Mouse (Mus musculus): ENCODE data around the gene Mtif3. TPM values are rescaled to one million over a fixed set of nuclear protein-coding genes. Genes with fewer than 3 reads are reported as not detected.

Gene Mtif3
- polyA plus RNA-seq, 1 experiment from 2014 or later, result 28.5 TPM

DNA sequence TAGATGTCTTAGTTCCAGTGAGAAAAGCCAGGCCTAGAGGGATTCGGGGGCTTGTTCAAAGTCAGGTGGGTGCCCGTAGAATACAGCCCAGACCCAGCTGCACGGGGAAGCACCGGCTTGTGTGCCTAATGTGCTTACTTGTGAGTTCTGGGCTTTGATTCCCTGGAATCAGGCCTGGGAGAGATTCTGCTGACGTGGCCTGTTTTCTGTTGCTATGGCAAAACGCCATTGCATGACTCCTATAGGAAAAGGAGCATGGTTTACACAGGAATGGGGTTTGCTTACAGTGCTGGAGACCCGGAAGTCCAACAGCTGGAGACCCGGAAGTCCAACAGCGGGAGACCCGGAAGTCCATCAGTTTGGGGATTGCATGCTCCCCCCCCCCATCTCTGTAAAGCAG is 24.0 kb upstream of the Mtif3 start:
- Histone ChIP-seq H3K4me3 (replicated peaks; ENCODE audit: low read length) (no peak overlapping the region), H3K4me1 (replicated peaks; ENCODE audit: control insufficient read depth, insufficient read depth, low read length) (0 out of 2 replicates have a peak, but pooled peaks cover 9% of the 10 kb centered on the region), H3K4me2 (replicated peaks) (no peak overlapping the region), H3K27me3 (ENCODE audit: control insufficient read depth, insufficient read depth, low read length) (0 out of 2 replicates have a peak, but pooled peaks cover under 1% of the 10 kb centered on the region), H3K9ac (no peak overlapping the region), H3K9me3 (ENCODE audit: control insufficient read depth, low read length) (no peaks in the 10 kb centered on the region), H3K36me3 (replicated peaks; ENCODE audit: control insufficient read depth, insufficient read depth) (no peaks in the 10 kb centered on the region), H3K27ac (no peak overlapping the region)
- ATAC-seq (ENCODE audit: low FRiP score) (no peak), DNase-seq (ENCODE audit: low spot score) (no peak)
- 76% methylated on average over 10 of the region's 10 CpGs for WGBS

DNA sequence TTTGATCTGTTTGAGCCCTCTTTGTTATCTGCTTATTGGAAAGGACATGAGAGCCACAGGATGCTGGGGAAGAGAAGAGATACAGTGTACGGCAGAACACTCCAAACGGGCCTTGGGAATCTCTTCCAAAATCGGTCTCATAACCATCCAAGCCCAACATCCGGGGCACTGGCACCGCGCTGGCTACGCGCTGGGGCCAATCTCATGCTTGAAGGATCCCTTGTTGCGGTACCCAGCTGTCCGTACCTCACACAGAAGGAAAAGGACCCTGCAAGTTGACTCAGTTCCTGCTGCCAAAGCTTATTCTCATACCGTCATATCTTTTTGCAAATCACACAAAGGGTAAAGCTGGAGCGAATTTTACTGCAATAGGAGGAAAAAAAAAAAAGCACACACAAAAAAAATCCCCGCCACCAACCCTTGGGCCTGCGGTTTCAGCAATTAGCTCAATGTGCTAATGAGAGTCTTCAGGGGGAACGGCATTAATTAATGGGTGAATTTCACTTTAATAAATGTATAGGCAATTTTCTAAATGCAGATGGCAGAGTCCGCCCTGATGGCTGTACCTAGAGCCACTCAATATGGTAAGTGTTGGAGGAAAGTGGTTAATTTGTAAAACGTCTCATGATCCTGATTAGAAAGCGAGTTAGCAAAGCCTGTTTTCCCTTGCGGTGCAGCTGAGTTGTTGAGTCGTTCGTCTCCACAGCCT is 22.3 kb upstream of the Mtif3 start:
- Histone ChIP-seq H3K4me1 (replicated peaks; ENCODE audit: control insufficient read depth, insufficient read depth, low read length) (0 out of 2 replicates have a peak, but pooled peaks cover 9% of the 10 kb centered on the region), H3K9ac (no peak overlapping the region), H3K27me3 (ENCODE audit: control insufficient read depth, insufficient read depth, low read length) (peaks cover 5% of the 10 kb centered on the region; the same call in 1 of the 2 replicates), H3K36me3 (replicated peaks; ENCODE audit: control insufficient read depth, insufficient read depth) (no peaks in the 10 kb centered on the region), H3K9me3 (ENCODE audit: control insufficient read depth, low read length) (no peaks in the 10 kb centered on the region), H3K4me2 (replicated peaks) (peak overlapping the region; percentile 21), H3K4me3 (replicated peaks; ENCODE audit: low read length) (no peak overlapping the region), H3K27ac (no peak overlapping the region)
- 57% methylated on average over 21 of the region's 21 CpGs for WGBS
- DNase-seq (ENCODE audit: low spot score) (no peak), ATAC-seq (ENCODE audit: low FRiP score) (no peak)

DNA sequence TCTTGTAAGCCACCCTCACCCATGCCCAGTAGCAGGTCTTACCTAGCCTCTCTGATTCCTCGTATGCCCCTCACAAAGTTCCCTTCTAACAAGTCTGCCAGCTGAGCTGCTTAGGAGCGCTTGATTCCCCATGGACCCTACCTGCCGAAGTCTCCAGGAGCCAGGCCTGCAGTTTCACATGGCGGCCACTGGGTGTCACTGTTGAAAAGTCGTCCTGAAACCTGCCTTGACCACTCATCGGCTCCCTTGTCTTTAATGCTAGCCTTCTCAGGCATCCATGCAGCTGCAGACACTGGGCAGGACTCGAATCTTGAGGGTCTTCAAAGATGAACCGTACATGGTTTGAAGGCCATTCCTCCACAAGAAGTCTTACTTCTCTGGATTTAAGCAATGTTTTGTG is 19.6 kb upstream of the Mtif3 start:
- Histone ChIP-seq H3K4me3 (replicated peaks; ENCODE audit: low read length) (no peak overlapping the region), H3K4me1 (replicated peaks; ENCODE audit: control insufficient read depth, insufficient read depth, low read length) (0 out of 2 replicates have a peak, but pooled peaks cover 9% of the 10 kb centered on the region), H3K9me3 (ENCODE audit: control insufficient read depth, low read length) (no peaks in the 10 kb centered on the region), H3K36me3 (replicated peaks; ENCODE audit: control insufficient read depth, insufficient read depth) (no peaks in the 10 kb centered on the region), H3K27me3 (ENCODE audit: control insufficient read depth, insufficient read depth, low read length) (peaks cover 5% of the 10 kb centered on the region; the same call in 1 of the 2 replicates), H3K4me2 (replicated peaks) (no peak overlapping the region), H3K9ac (no peak overlapping the region), H3K27ac (no peak overlapping the region)
- DNase-seq (ENCODE audit: low spot score), result peak; percentile 73
- ATAC-seq (ENCODE audit: low FRiP score), result no peak
- 8% methylated on average over 8 of the region's 8 CpGs for WGBS

DNA sequence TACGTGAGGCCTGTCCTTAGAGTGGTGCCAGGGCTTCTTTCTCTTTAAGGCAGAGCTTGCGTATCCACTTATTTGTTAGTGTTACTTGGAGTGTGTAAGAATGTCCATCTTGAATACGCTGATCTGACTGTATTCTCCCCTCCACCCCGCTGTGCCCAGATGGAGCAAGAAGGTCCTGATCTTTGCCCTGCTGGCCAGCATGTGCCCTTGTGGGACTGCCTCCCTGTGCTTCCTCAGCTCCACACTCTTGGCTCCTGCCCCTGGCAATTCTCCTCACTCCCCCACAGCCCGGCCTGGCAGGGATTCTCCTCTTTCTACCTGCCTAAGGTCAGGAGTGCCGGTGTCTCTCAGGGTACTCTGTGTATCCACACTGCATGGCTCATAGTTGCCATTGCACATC is 17.8 kb upstream of the Mtif3 start:
- no peak overlapping the region for H3K27ac ChIP-seq
- DNase-seq (ENCODE audit: low spot score) (no peak), ATAC-seq (ENCODE audit: low FRiP score) (no peak)
- H3K27me3 ChIP-seq (ENCODE audit: control insufficient read depth, insufficient read depth, low read length), result peaks cover 5% of the 10 kb centered on the region; the same call in 1 of the 2 replicates
- no peak overlapping the region for H3K9ac ChIP-seq
- no peak overlapping the region for H3K4me3 ChIP-seq (replicated peaks; ENCODE audit: low read length)
- no peaks in the 10 kb centered on the region for H3K36me3 ChIP-seq (replicated peaks; ENCODE audit: control insufficient read depth, insufficient read depth)
- H3K4me1 ChIP-seq (replicated peaks; ENCODE audit: control insufficient read depth, insufficient read depth, low read length), result 0 out of 2 replicates have a peak, but pooled peaks cover 6% of the 10 kb centered on the region
- WGBS, result 81% methylated on average over 6 of the region's 6 CpGs
- H3K4me2 ChIP-seq (replicated peaks), result no peak overlapping the region
- H3K9me3 ChIP-seq (ENCODE audit: control insufficient read depth, low read length), result no peaks in the 10 kb centered on the region

DNA sequence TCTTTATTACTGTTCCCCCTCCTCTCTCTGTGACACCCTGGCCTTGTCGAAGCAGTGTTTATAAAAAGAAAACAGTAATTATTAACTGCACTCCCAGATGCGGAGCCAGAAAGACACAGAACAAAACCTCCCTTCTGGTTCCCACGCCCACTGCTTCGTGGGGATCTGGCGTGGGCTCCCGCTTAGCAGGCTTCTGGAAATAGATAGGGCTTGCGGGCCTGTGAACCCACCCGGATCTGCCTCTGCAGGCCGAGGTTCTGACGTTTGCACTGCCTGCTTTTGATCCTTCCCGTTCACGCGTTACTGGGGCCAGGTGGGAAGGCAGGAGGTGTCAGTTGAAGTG is 11.2 kb upstream of the Mtif3 start:
- no peak overlapping the region for H3K4me2 ChIP-seq (replicated peaks)
- ATAC-seq (ENCODE audit: low FRiP score) (no peak), DNase-seq (ENCODE audit: low spot score) (no peak)
- no peak overlapping the region for H3K27ac ChIP-seq
- no peaks in the 10 kb centered on the region for H3K9me3 ChIP-seq (ENCODE audit: control insufficient read depth, low read length)
- H3K9ac ChIP-seq, result no peak overlapping the region
- no peak overlapping the region for H3K4me3 ChIP-seq (replicated peaks; ENCODE audit: low read length)
- no peaks in the 10 kb centered on the region for H3K27me3 ChIP-seq (ENCODE audit: control insufficient read depth, insufficient read depth, low read length)
- H3K4me1 ChIP-seq (replicated peaks; ENCODE audit: control insufficient read depth, insufficient read depth, low read length), result no peaks in the 10 kb centered on the region
- 64% methylated on average over 13 of the region's 13 CpGs for WGBS
- H3K36me3 ChIP-seq (replicated peaks; ENCODE audit: control insufficient read depth, insufficient read depth), result no peaks in the 10 kb centered on the region

DNA sequence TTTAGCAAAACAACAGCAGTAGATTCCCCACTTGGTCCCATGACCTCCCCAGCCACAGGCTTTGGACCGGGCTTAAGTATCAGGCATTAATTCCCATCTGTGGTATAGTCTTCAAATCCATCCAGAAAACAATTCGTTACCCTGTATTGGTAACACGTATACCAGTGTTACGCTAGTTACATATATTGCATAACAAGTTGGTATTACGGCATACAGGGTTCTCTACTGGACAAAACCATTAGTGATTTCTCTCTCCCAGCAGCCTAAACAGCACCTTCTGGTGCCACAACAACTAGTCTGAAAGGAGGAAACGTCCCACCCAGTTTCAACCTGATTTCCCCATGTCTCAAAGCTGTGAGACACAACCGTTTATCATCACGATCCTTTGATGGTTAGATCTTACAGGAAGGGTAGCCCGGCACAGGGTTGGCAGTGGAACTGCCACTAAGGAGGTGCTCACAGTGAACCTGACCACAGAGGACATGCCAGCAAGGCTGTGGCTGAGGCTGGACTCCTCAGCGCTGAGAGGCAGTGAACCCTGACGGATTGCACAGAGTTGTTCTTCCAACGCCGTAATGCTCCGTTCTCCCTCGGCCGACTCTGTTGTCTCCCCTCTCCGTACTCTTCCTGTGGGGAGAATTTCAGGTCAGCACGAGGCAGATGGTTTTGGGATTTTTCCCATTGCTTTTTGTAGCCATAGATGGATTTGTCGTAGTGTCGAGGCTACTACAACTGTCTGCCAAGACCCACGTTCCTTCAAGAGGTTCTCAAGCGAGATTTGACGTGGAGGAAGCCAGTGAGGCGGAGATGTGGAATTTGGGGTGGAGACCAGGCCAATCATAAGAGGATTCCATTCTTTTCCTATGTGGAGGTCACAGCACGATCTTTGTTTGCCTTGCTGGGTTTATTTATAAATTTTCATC is 10.5 kb upstream of the Mtif3 start:
- ATAC-seq (ENCODE audit: low FRiP score), result no peak

DNA sequence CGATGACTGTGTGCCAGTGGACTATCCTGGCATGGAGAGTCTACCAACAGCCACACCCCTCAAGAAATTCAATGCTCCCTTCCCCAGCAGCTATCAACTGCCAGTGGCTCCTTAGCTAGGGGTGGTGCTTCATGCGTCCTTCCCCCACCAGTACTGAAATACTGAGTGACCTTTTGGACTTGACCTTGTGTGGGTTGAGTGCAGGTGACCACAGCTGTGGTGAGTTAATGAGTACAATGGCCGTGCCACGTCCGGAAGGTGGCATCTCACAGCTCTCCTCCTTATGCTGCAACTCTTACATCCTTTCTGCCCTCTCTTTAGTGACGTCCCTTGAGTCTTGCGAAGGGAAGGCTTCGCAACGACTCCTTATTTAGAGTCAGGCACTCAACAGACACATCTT is 9.8 kb upstream of the Mtif3 start:
- no peaks in the 10 kb centered on the region for H3K9me3 ChIP-seq (ENCODE audit: control insufficient read depth, low read length)
- WGBS, result 91% methylated on average over 9 of the region's 9 CpGs
- no peaks in the 10 kb centered on the region for H3K27me3 ChIP-seq (ENCODE audit: control insufficient read depth, insufficient read depth, low read length)
- no peak overlapping the region for H3K4me2 ChIP-seq (replicated peaks)
- H3K4me1 ChIP-seq (replicated peaks; ENCODE audit: control insufficient read depth, insufficient read depth, low read length), result no peaks in the 10 kb centered on the region
- ATAC-seq (ENCODE audit: low FRiP score) (no peak), DNase-seq (ENCODE audit: low spot score) (no peak)
- H3K36me3 ChIP-seq (replicated peaks; ENCODE audit: control insufficient read depth, insufficient read depth), result no peaks in the 10 kb centered on the region
- H3K27ac ChIP-seq, result no peak overlapping the region
- H3K9ac ChIP-seq, result no peak overlapping the region
- H3K4me3 ChIP-seq (replicated peaks; ENCODE audit: low read length), result no peak overlapping the region

More for the DNA sequence above, 10.5 kb upstream of the Mtif3 start:
- no peak overlapping the region for H3K4me3 ChIP-seq (replicated peaks; ENCODE audit: low read length)
- H3K36me3 ChIP-seq (replicated peaks; ENCODE audit: control insufficient read depth, insufficient read depth), result no peaks in the 10 kb centered on the region
- H3K9me3 ChIP-seq (ENCODE audit: control insufficient read depth, low read length), result no peaks in the 10 kb centered on the region
- WGBS, result 83% methylated on average over 25 of the region's 25 CpGs
- DNase-seq (ENCODE audit: low spot score), result no peak
- H3K9ac ChIP-seq, result no peak overlapping the region
- H3K27me3 ChIP-seq (ENCODE audit: control insufficient read depth, insufficient read depth, low read length), result no peaks in the 10 kb centered on the region
- H3K4me1 ChIP-seq (replicated peaks; ENCODE audit: control insufficient read depth, insufficient read depth, low read length), result no peaks in the 10 kb centered on the region
- H3K4me2 ChIP-seq (replicated peaks), result no peak overlapping the region
- no peak overlapping the region for H3K27ac ChIP-seq

DNA sequence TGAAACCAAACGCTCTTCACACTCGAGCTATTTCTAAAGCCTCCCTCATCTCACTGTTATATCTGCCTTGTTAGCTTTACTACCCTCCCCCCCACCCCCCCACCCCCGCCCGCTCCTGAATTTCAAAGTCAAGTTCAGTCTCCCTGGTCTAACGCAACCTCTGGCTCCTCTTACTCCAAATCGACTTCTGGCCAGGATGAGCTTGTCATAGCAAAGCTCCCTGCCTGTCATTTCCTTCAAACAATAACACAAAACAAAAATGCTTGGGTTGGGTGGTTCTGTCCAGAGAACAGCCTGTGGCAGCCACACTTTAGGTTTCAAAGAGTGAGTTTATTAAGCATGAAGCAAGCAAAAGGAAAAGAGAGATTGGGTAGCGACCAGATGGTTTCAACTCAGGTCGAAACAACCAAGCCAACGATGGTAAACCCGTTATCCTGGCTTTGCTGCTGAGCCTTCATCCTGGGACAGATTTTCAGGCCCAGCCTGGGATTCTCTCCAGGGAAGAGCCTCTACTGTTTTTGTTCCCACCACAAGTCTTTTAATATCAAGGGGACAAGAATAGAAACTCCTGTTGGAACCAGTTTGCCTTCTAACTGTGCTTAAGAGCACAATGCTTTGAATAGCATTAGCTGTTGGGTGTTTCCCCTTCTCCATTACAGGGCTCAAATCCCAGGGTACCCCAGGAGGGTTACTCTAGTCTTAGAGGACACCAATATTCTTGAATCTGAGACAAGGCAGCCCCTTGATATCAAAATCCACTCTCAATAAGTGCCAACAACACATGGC is 8.4 kb upstream of the Mtif3 start:
- no peak overlapping the region for H3K4me2 ChIP-seq (replicated peaks)
- no peaks in the 10 kb centered on the region for H3K4me1 ChIP-seq (replicated peaks; ENCODE audit: control insufficient read depth, insufficient read depth, low read length)
- H3K36me3 ChIP-seq (replicated peaks; ENCODE audit: control insufficient read depth, insufficient read depth), result no peaks in the 10 kb centered on the region
- H3K4me3 ChIP-seq (replicated peaks; ENCODE audit: low read length), result no peak overlapping the region
- no peak for ATAC-seq (ENCODE audit: low FRiP score)
- no peak overlapping the region for H3K9ac ChIP-seq
- no peak for DNase-seq (ENCODE audit: low spot score)
- no peaks in the 10 kb centered on the region for H3K9me3 ChIP-seq (ENCODE audit: control insufficient read depth, low read length)
- H3K27me3 ChIP-seq (ENCODE audit: control insufficient read depth, insufficient read depth, low read length), result no peaks in the 10 kb centered on the region
- H3K27ac ChIP-seq, result no peak overlapping the region
- WGBS, result 72% methylated on average over 10 of the region's 10 CpGs
